Mouse (Mus musculus): Measurements from ENCODE around the gene Ak7. TPM values are rescaled to one million over a fixed set of nuclear protein-coding genes. Genes with fewer than 3 reads are reported as not detected.

The Ak7 gene
- total and polyA plus RNA-seq, 2 experiments from 2014 or later = 1.4 to 2.2 TPM

DNA sequence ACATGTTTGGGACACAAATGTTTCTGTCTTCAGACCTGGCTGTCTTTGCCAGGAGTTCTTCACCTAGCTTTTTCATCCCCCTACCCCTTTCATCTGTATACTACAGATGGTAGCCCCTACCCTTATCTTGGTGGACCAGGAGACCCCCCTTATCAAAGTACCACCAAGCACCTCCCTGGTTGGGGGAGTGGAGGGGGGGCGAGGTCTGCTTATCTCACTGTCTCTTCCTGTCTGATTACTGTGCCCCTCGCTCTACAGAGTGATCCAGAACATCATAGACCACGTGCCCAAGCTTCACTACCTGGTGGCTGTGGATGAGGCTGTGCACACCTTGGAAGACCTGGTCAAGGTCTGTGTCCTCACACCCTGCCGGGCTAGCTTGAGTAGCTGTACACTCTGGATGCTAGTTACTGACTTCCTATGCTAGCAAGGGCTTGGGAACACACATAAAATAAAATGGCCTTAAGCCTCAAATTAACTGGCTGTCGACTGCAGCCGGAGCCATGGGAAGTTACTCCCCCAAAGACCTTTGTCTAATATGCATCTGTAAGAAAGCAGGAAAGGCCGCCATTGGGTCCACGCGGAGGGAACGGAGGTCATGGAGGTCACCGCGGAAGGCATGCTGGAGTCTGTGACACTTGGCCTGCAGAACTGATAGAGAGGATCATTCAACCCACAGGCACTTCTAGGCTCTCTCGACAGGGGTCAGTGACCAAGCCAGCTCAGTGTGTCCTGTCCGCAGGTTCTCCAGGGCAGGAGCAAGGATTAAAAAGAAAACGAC lies 32.7 kb downstream of the Ak7 start:
- Histone ChIP-seq H3K4me3 (ENCODE audit: low read length) (no peak overlapping the region), H3K27ac (no peak overlapping the region), H3K36me3 (ENCODE audit: insufficient read depth, low read length) (no peaks in the 10 kb centered on the region), H3K27me3 (ENCODE audit: insufficient read depth, low read length) (no peaks in the 10 kb centered on the region), H3K4me2 (ENCODE audit: low read depth, low read length) (no peak overlapping the region), H3K9ac (replicated peaks; ENCODE audit: low read length) (no peak overlapping the region), H3K4me1 (ENCODE audit: insufficient read depth, low read length) (no peaks in the 10 kb centered on the region), H3K9me3 (ENCODE audit: low read length) (no peaks in the 10 kb centered on the region)
- 75% methylated on average over 15 of the region's 15 CpGs for WGBS
- ATAC-seq (no peak), DNase-seq (ENCODE audit: low spot score) (no peak)
- TF ChIP-seq CTCF (IDR thresholded peaks at IDR 0.05; ENCODE audit: low read depth) = no peak

DNA sequence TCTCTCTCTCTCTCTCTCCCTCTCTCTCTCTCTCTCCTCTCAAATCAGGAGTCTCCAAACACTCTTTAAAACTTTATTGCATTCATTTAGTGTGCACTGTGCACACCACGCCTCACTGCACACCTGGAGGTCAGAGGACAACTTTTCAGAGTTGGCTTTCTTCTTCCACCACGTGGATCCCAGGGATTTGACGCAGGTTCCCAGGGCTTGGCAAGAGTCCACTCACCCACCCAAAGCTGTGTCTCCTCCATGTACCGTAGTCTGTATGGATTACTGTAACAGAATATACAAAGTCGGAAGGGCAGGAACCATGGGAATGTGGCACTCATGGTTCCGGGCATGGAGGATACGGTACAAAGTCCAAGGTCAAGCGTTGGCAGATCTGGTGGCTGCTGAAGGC lies 33.9 kb downstream of the Ak7 start:
- no peak for TF ChIP-seq CTCF (IDR thresholded peaks at IDR 0.05; ENCODE audit: low read depth)
- DNase-seq (ENCODE audit: low spot score) = no peak
- 88% methylated on average over 8 of the region's 8 CpGs for WGBS

DNA sequence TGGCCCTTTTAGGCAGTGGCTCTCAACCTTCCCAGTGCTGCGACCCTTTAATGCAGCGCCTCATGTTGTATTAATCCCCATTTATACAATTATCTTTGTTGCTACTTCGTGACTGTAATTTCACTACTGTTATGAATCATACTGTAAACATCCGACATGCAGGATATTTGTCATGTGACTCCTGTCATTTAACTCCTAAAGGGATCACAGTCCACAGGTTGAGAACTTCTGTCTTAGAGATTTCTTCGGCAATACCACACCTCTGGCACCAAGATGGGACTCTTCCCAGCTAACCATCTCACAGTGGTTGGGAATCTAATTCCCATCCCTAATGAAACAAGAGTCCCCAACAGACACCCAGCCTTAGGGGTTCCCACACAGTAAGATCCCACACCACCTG lies 42.3 kb downstream of the Ak7 start:
- H3K4me3 ChIP-seq (ENCODE audit: low read length) = no peak overlapping the region
- no peak for DNase-seq (ENCODE audit: low spot score)
- TF ChIP-seq CTCF (IDR thresholded peaks at IDR 0.05; ENCODE audit: low read depth) = no peak
- no peak overlapping the region for H3K27ac ChIP-seq
- H3K27me3 ChIP-seq (ENCODE audit: insufficient read depth, low read length) = no peaks in the 10 kb centered on the region
- H3K36me3 ChIP-seq (ENCODE audit: insufficient read depth, low read length) = no peaks in the 10 kb centered on the region
- H3K9ac ChIP-seq (replicated peaks; ENCODE audit: low read length) = no peak overlapping the region
- no peaks in the 10 kb centered on the region for H3K9me3 ChIP-seq (ENCODE audit: low read length)
- WGBS = 86% methylated on average over 5 of the region's 5 CpGs
- ATAC-seq = no peak
- no peak overlapping the region for H3K4me2 ChIP-seq (ENCODE audit: low read depth, low read length)
- no peaks in the 10 kb centered on the region for H3K4me1 ChIP-seq (ENCODE audit: insufficient read depth, low read length)

More for the DNA sequence above, 33.9 kb downstream of the Ak7 start:
- Histone ChIP-seq H3K9me3 (ENCODE audit: low read length) (no peaks in the 10 kb centered on the region), H3K9ac (replicated peaks; ENCODE audit: low read length) (no peak overlapping the region), H3K4me1 (ENCODE audit: insufficient read depth, low read length) (no peaks in the 10 kb centered on the region), H3K4me3 (ENCODE audit: low read length) (no peak overlapping the region), H3K27ac (no peak overlapping the region), H3K27me3 (ENCODE audit: insufficient read depth, low read length) (no peaks in the 10 kb centered on the region), H3K4me2 (ENCODE audit: low read depth, low read length) (no peak overlapping the region), H3K36me3 (ENCODE audit: insufficient read depth, low read length) (no peaks in the 10 kb centered on the region)
- no peak for ATAC-seq

DNA sequence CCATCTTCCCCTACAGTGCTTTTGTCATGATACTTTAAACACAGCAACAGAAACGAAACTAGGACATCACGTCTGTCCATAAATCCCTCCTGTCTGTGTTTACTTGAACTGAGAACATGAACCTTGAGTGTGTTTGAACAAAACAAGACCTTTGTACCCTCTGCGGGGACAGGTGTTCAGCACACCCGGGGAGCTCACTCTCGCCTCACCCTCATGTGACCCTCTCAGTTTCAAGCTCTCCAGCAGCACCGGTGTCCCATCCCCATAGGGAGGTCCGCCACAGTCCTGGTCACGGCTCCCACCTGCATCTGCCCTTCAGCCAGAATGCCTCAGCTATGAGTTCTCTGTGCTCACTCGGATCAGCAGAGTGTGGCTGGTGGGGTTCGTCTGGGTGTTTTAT lies 48.0 kb downstream of the Ak7 start:
- no peak for TF ChIP-seq CTCF (IDR thresholded peaks at IDR 0.05; ENCODE audit: low read depth)
- Histone ChIP-seq H3K4me3 (ENCODE audit: low read length) (no peak overlapping the region), H3K9ac (replicated peaks; ENCODE audit: low read length) (no peak overlapping the region), H3K27ac (no peak overlapping the region), H3K4me2 (ENCODE audit: low read depth, low read length) (no peak overlapping the region), H3K36me3 (ENCODE audit: insufficient read depth, low read length) (no peaks in the 10 kb centered on the region), H3K4me1 (ENCODE audit: insufficient read depth, low read length) (no peaks in the 10 kb centered on the region), H3K27me3 (ENCODE audit: insufficient read depth, low read length) (no peaks in the 10 kb centered on the region), H3K9me3 (ENCODE audit: low read length) (no peaks in the 10 kb centered on the region)
- WGBS = 93% methylated on average over 10 of the region's 10 CpGs
- ATAC-seq (no peak), DNase-seq (ENCODE audit: low spot score) (no peak)

DNA sequence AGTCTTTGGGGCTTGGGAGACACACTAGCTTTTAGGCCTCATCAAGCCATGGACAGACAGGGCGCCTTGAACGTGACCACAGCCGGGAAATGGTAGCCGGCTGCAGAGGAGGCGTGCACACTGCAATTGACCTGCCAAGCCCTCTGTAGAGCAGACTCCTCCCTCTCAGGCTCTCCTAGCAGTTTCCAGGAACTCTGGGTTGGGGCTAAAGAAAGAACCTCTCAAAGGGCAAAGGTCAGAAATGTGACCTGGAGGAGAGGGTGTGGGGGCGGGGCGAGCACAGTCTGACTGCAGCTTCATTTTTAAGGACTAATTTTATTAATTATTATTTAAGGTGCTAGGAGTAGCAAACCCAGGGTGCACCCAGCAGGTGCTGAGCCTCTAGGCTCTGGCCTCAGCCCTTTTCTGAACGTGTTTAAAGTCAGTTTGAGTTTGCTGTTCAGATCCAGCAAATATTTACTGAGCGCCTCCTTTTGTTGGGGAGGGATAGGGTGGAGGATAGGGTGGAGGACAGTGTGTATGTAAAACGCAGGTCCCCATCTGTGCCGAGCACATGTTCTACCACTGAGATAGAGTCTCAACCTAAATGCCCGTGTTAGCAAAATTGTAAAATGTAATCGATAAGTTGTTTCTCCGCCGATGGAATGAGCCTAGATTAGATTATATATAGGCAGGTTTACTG lies 52.2 kb downstream of the Ak7 start:
- no peaks in the 10 kb centered on the region for H3K9me3 ChIP-seq (ENCODE audit: low read length)
- H3K4me2 ChIP-seq (ENCODE audit: low read depth, low read length) = no peak overlapping the region
- no peak for DNase-seq (ENCODE audit: low spot score)
- no peaks in the 10 kb centered on the region for H3K27me3 ChIP-seq (ENCODE audit: insufficient read depth, low read length)
- no peak overlapping the region for H3K4me3 ChIP-seq (ENCODE audit: low read length)
- WGBS = 44% methylated on average over 15 of the region's 15 CpGs
- no peak overlapping the region for H3K9ac ChIP-seq (replicated peaks; ENCODE audit: low read length)
- no peaks in the 10 kb centered on the region for H3K4me1 ChIP-seq (ENCODE audit: insufficient read depth, low read length)
- H3K36me3 ChIP-seq (ENCODE audit: insufficient read depth, low read length) = no peaks in the 10 kb centered on the region
- H3K27ac ChIP-seq = no peak overlapping the region
- ATAC-seq = no peak
- no peak for TF ChIP-seq CTCF (IDR thresholded peaks at IDR 0.05; ENCODE audit: low read depth)

DNA sequence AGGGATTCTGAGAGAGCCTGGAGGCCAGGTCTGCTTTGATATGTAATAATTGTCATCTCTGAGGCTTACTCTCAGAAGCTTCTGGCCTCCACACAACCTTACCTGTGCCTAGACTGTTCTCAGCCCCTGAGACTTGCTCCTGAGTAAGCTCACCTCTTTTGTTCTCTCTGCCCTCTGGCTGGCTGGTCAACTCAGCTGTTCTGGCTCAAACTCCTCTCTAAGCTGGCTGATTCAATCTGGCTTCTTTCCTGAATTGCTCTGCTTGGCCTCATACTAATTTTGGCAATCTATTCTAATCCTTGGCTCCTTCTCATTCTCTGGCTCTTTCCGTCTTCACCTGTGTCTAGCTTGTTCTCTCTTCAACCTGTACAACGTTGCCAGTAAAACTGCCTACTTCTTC lies 53.1 kb downstream of the Ak7 start:
- DNase-seq (ENCODE audit: low spot score) (no peak), ATAC-seq (no peak)
- no peaks in the 10 kb centered on the region for H3K27me3 ChIP-seq (ENCODE audit: insufficient read depth, low read length)
- H3K9ac ChIP-seq (replicated peaks; ENCODE audit: low read length) = no peak overlapping the region
- H3K4me1 ChIP-seq (ENCODE audit: insufficient read depth, low read length) = no peaks in the 10 kb centered on the region
- 73% methylated on average over 2 of the region's 2 CpGs for WGBS
- no peak overlapping the region for H3K4me3 ChIP-seq (ENCODE audit: low read length)
- no peak overlapping the region for H3K4me2 ChIP-seq (ENCODE audit: low read depth, low read length)
- H3K36me3 ChIP-seq (ENCODE audit: insufficient read depth, low read length) = no peaks in the 10 kb centered on the region
- H3K9me3 ChIP-seq (ENCODE audit: low read length) = no peaks in the 10 kb centered on the region
- H3K27ac ChIP-seq = no peak overlapping the region
- TF ChIP-seq CTCF (IDR thresholded peaks at IDR 0.05; ENCODE audit: low read depth) = no peak

Data from hindbrain, postnatal 0 days (tissue).